Mouse (Mus musculus): Measurements from ENCODE around the gene Zfp141.

Zfp141 gene

DNA sequence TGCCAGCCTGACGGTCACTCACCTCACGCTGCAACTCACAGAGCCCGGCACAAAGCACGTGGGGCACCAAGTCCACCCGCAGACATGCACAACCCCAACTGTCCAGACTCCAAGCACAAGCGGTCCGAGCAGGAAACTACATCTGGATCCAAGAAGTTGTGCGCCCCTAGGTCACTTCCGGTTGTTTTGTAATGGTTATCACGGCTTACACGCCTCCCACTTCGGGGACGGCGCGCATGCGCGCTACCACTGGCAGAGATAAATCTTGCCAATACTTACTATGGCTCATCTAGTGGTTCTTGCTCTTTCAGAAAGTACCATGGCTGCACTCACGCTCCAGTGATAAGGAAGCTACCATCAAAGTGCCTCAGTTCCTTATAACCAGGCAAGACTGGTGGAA lies at the start of gene Zfp141:
Gene Zfp141 (minus strand): TSS at position 153 of the 400 bp plus-strand sequence.
- peak; percentile 62 for DNase-seq (ENCODE audit: low spot score)

DNA sequence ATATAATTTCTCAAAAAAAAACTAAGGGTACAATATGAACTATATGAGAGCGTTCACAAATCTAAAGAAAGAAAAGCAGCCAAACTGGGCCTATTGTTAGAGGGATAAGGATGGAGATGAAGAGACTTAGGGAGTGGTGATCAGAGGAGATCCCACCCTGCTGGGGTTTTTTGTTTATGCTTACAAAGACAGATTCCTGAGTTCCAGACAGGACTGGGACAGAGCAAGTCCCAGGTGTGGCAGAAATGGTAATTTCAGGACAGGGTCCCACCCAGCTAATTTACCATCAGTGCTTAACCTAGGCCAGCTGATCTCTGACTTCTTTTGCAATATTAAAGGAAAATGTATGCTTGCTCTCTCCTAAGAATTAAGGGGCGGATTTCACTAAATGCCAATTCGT lies 46.2 kb upstream of the Zfp141 start:
- DNase-seq (ENCODE audit: low spot score) = no peak

DNA sequence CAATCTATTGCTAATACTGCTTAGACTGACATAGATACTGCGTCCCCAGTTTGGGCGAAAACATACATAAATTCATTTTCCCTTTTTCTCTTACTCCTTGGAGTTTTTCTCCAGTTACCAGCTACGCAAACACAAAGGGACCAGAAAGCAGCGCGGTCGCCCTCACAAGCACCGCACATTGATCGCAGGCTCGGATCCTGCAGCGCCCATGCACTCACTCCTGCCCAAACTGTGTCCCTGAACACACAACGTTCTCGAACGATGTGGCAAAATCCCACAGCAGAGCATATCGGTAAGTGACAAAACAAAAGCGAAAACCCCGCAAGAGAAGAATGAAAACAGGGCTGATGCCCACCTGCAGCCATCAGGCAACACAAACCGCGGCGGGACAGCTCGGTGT lies 354 bp downstream of the Zfp141 start:
- DNase-seq (ENCODE audit: low spot score) = no peak

DNA sequence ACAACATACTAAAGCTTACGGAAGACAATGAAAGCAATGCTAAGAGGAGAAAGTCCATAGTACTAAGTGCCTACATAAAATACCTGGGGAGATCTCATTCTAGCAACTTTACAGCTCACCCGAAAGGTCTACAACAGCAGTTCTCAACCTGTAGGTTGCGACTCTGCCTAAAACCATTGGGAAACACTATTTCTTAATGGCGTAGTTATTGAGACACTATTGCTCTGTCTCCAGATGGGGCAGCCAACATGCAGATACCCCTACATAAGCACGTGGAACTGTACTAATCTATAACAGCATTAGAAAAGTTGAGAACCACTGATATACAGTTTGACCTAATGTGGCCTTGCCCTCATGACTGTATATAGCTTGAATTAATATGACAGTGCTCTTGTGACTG lies 7.3 kb downstream of the Zfp141 start:
- no peak for DNase-seq (ENCODE audit: low spot score)

DNA sequence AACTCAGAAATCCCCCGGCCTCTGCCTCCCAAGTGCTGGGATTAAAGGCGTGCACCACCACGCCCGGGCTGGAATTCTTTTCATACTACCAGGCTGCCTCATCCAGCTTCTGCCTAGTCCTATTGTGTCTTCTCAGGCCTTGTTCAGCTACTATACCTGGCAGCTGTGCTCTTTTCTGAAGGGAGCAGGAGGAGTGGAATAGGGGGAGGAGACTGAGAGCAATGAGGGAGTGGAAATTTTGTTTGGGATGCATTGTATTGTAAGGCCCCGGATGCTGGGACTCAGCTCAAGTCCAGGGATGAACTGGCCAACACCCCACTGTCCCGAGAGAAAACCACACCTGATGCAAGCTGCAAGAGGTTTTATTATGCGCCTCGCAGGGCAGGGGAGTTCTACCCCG lies 8.2 kb downstream of the Zfp141 start:
- no peak for DNase-seq (ENCODE audit: low spot score)

DNA sequence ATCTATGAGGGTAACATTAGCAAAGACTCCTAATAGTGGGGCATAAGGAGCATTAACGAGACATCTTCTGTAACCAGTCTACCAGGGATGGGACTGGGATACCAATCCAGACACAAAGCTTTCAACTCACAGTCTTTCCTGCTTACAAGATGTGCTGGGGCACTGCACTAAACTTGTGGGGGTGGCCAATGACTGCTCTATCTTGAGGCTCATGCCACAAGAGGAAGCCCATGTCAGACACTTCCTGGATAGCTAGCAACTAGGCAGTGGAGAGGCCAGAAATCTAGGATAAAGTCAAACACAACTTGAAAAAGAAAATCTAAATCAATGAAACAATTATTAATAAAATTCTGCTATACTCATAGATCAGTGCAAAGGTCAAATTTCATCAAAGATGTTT lies 9.3 kb downstream of the Zfp141 start:
- no peak for DNase-seq (ENCODE audit: low spot score)

DNA sequence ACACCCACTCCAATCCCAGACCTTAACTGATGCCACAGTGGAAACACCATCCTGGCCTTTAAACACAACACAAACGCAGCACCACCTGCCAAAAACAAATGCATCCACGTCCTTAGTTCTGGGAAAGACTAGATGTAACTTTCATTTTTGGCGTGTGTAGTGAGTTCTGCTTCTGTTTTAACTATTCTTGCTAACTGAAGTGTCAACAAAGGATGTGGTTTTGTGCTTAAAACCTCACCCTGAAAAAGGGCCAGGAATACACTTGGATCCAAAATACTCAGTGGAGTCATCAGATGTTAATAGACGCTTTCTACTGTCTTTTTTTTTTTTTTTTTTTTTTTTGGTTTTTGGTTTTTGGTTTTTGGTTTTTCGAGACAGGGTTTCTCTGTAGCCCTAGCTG lies 14.7 kb downstream of the Zfp141 start:
- no peak for DNase-seq (ENCODE audit: low spot score)

DNA sequence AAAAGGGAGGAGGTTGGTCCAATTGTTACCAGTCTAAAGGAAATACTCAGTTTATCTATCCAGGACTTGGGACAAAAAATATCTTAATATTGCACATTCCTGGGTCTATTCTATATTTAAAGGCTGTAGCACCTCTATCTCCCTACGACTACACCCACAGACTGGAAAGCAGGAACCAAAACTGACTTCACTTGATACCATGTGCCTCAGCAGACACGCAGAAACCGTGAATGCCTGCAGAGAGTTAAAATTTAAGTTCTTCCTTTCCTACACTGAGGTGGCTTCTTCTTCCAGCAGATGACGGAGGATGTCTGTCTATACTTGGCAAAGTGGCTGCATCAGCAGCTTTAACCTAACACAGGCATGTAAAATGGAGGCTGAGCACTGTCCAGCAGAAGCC lies 15.2 kb downstream of the Zfp141 start:
- DNase-seq (ENCODE audit: low spot score) = no peak

DNA sequence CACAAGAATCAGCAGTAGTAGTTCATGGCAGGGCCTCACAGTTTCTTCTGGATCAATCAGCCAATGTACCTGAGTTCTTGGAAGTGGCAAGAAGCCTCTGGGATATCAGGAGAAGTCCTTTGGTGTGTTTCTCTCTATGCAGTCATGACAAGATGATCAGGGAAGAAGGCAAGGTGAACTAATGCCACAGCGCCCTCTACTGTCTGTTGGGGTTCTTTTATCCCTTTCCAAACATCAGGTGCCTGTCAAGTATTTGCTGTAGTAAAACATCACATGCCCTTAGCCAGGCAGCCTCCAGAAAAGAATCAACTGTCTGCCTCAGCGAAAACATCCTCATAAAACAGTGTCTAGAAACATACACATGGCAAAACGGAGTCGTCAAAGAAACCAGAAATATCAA lies 50.9 kb downstream of the Zfp141 start:
- no peak for DNase-seq (ENCODE audit: low spot score)

DNA sequence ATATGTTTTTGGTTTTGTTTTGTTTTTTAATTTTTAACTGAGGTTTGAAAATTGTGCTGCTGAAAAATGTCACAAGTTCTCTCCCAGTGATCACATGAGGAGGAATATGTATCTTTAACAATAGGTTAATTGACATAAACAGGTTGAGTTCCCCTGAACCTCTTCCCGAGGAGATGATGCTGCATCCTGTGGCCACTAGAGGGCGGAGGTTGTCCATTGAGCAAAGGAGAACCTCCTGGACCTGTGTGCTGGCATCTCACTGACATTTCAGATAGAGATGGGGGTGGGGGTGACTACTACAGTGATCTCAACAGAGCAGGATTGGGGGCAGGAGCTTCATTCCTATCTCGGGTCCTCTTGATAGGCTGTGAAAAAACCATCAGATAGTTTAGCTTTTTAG lies 54.9 kb downstream of the Zfp141 start:
- no peak for DNase-seq (ENCODE audit: low spot score)

DNA sequence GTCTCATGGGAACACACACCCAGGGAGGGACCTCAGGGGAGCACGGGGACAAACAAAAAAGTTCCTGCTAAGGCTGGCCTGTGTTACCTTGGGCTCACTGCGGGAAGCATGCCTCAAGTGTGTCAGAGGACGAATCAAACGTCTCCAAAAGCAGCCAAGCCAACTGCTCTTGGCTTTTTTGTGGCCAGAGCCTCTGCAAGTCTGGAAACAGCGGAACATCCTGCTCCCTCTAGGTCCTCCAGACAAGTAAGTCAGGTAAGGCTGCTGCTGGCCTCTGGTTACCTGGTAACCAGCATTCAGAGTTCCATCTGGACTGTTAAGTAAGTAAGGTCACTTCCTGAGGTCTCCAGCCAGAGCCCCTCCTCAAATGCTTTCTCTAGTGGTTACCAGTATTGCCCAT lies 57.7 kb downstream of the Zfp141 start, which contains the start of gene 4933421I07Rik:
Gene 4933421I07Rik (minus strand): TSS at position 271 of the 400 bp plus-strand sequence.
- DNase-seq (ENCODE audit: low spot score) = no peak

DNA sequence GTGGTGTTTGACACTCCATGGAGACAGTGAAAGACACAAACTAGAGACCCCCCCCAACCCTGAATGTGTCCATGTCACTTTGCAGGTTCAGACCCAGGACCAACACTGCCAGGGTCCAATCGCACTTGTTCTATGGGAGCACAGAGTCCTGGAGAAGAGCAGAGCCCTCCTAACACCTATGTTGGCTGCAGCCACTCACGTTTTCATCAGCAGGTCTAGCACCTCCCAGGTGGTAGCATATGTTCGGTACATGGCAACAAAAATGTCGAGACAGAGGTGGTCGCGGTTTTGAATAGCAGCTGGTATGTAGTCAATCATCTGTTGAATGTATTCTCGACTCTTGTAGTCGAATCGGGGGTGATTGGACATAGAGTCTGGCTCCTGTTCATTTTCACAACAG lies 58.2 kb downstream of the Zfp141 start:
- DNase-seq (ENCODE audit: low spot score) = no peak

Data from spleen, adult 12 weeks (tissue).